Mouse (Mus musculus): ENCODE data around the gene Pars2.

Pars2 gene

GRCm38 (mm10) chr4:106650833-106651527 lies at the start of gene Pars2:
Gene Pars2 (plus strand): TSS chr4:106651069.
- DNase-seq (ENCODE audit: low spot score in 2 of 2): peak; percentile 89 to 95

GRCm38 (mm10) chr4:106606639-106607554 lies 44.0 kb upstream of the Pars2 start:
- DNase-seq (ENCODE audit: low spot score in 2 of 2): no peak

- no peak for DNase-seq (ENCODE audit: low spot score in 2 of 2)
These were observed 43.0 kb upstream of the Pars2 start for GRCm38 (mm10) chr4:106607905-106608304.

- DNase-seq (ENCODE audit: low spot score in 2 of 2): no peak
These were observed 37.8 kb upstream of the Pars2 start for GRCm38 (mm10) chr4:106613105-106613504.

GRCm38 (mm10) chr4:106613560-106613959 lies 37.3 kb upstream of the Pars2 start:
- no peak for DNase-seq (ENCODE audit: low spot score in 2 of 2)

DNA sequence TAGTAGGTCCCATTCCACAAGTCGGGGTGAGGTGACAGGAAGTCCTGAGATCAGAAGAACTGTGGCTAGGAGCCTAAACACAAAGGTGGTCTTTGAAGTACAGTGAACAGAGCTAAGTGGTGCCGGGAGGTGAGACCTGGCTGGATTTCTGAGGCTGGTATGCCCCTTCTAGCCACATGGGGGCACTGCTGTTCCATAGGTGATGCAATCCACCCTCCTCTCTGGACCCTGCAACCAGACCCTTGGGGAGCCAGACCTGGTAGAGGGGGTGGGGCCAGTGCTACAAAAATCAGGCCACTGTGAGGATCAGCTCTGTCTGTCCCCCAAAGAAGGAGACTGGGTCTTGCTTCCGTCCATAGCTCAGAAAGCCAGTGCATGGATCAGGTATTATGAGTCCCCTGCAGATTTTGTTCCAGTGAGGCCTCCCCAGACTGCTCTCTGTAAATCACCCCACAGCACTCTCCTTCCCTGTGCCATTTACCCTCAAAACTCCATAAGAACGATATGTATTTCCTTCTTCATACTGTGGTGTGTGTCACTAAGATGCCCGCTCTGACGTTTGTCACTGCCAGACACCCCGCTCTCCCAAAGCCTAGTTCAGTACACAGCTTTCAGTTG lies 36.6 kb upstream of the Pars2 start:
- DNase-seq (ENCODE audit: low spot score in 2 of 2): peak in 1 of 2 experiments; percentile 65

- no peak for DNase-seq (ENCODE audit: low spot score in 2 of 2)
These were observed 36.0 kb upstream of the Pars2 start for GRCm38 (mm10) chr4:106614881-106615280.

- DNase-seq (ENCODE audit: low spot score in 2 of 2): no peak
These were observed 35.2 kb upstream of the Pars2 start for GRCm38 (mm10) chr4:106615637-106616036.

- DNase-seq (ENCODE audit: low spot score in 2 of 2): no peak
These were observed 33.8 kb upstream of the Pars2 start, which contains the start of gene Lexm for GRCm38 (mm10) chr4:106617056-106617455. Gene Lexm (minus strand): TSS chr4:106617241.

- no peak for DNase-seq (ENCODE audit: low spot score in 2 of 2)
These were observed 32.0 kb upstream of the Pars2 start for GRCm38 (mm10) chr4:106618898-106619297.

GRCm38 (mm10) chr4:106621428-106621827 lies 29.4 kb upstream of the Pars2 start:
- no peak for DNase-seq (ENCODE audit: low spot score in 2 of 2)

- DNase-seq (ENCODE audit: low spot score in 2 of 2): peak; percentile 69 to 70
These were observed 28.8 kb upstream of the Pars2 start, which contains the start of gene Ttc22 for GRCm38 (mm10) chr4:106622030-106622493. Gene Ttc22 (plus strand): TSS chr4:106622432.

GRCm38 (mm10) chr4:106622712-106623111 lies 28.2 kb upstream of the Pars2 start:
- no peak for DNase-seq (ENCODE audit: low spot score in 2 of 2)

DNA sequence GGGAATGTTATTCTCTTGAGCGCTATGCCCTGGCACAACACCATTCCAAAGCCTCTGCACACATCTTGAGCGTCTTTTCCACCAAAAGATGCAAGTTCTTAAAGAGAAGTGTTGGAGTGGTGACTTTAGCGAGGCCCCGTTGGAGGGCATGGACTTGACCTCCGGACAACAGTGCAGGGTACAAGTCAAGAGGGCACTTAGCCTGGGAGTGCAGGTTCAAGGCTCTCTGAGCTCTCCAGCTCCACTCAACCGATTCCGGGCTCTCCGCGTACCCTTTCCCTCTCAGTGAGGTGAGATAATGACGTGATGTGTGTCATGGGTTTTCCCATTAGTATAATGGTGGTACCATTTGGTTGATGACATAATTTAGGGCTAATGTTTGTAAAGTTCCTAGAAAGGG lies 26.6 kb upstream of the Pars2 start:
- no peak for DNase-seq (ENCODE audit: low spot score in 2 of 2)

- DNase-seq (ENCODE audit: low spot score in 2 of 2): no peak
These were observed 23.1 kb upstream of the Pars2 start for GRCm38 (mm10) chr4:106627809-106628208.

DNA sequence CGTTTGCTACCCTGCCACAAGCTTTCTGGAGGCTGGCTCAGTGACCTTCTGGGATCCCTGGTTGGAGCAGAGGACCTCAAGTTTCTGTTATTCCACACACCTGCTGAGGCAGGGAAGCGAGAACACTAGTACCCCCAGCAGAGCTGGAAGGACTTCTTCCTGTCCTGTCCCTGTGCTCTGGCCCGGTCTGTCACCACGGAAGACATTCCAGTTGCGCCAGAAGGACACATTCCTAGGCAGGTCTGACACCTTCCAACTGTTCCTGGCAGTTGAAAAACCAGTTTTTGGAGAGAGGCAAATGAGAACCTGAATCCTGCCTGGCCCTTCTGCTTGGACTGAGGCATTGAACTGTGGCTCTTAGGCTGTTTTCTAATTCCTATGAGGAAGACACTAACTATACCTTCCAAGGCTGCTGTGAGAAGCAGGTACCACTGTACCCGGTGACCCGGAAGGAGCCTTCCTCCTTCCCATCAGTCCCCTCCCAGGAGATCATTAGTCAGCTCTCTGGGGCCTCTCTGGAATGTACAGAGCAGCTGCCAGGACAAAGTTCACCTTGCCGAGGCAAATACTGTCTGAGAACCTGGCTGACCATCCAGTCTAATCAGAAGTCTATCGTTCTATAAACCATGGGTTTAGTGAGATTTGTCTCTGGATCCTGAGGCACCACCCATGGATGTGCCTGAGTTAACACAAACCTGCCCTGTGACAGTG lies 22.1 kb upstream of the Pars2 start:
- no peak for DNase-seq (ENCODE audit: low spot score in 2 of 2)

GRCm38 (mm10) chr4:106629374-106629773 lies 21.5 kb upstream of the Pars2 start:
- no peak for DNase-seq (ENCODE audit: low spot score in 2 of 2)

GRCm38 (mm10) chr4:106630333-106631220 lies 20.3 kb upstream of the Pars2 start:
- DNase-seq (ENCODE audit: low spot score in 2 of 2): peak in 1 of 2 experiments; percentile 49

GRCm38 (mm10) chr4:106632313-106632712 lies 18.6 kb upstream of the Pars2 start:
- no peak for DNase-seq (ENCODE audit: low spot score in 2 of 2)
